27 mouse cellular contexts compared by ENCODE assay signal in genomic region chr11:72767716-72768115, GRCm38 (mm10). TPM values are rescaled to one million over a fixed set of nuclear protein-coding genes. Genes with fewer than 3 reads are reported as not detected.
DNase-seq lines count a peak whose midpoint lies in the region; ATAC-seq and TF ChIP-seq lines count a peak whose summit lies in the region.
"Had no signal": no experiment of that assay in that cellular context is flagged by ENCODE, and none has a peak within 500 bp of the region (broad histone marks: within the 10 kb centered on the region; RNA-seq: fewer than 3 reads in every experiment).

No protein-coding gene starts in this region.

- DNase-seq in lung, embryonic 14.5 days = peak; percentile 5
- DNase-seq in lung, postnatal 10 days = no peak
- peak; percentile 42 for DNase-seq in adrenal gland, postnatal 10 days
- DNase-seq in left cerebral cortex, postnatal 25 days (ENCODE audit: low spot score in 2 of 2) = no peak
- DNase-seq: B cell, adult 2 months; cerebellum, adult 11 months; cerebellum, adult 9-11 months; heart, adult 2 months; kidney, adult 11 months; kidney, postnatal 36 days; liver, embryonic 13.5 days; lung, adult 18-20 months; right cerebral cortex, postnatal 25 days; thymus, postnatal 14 days had no signal

- peaks cover 49% of the 10 kb centered on the region for H3K36me3 ChIP-seq in lung, embryonic 14.5 days (ENCODE audit: insufficient read depth)
- peaks cover 6% of the 10 kb centered on the region; the same call in 1 of the 2 replicates for H3K36me3 ChIP-seq in intestine, embryonic 15.5 days
- H3K36me3 ChIP-seq in stomach, embryonic 16.5 days (ENCODE audit: control insufficient read depth, insufficient read depth, low read length) = peaks cover 8% of the 10 kb centered on the region; the same call in 1 of the 2 replicates
- peaks cover 42% of the 10 kb centered on the region for H3K36me3 ChIP-seq in hindbrain, embryonic 12.5 days

- ATAC-seq in lung, embryonic 14.5 days (ENCODE audit: insufficient read depth) = no peak; the same call in 1 of the 2 replicates
- ATAC-seq in intestine, embryonic 15.5 days = no peak
- no peak for ATAC-seq in stomach, embryonic 16.5 days (ENCODE audit: insufficient read depth, low FRiP score)
- no peak for ATAC-seq in hindbrain, embryonic 12.5 days (ENCODE audit: low FRiP score)
- no peak for ATAC-seq in monocyte, adult 5-6 weeks (replicated peaks; ENCODE audit: insufficient number of reproducible peaks, low FRiP score, low TSS enrichment, poor library complexity, severe bottlenecking)
- ATAC-seq: activated CD4-positive, CD25-positive, alpha-beta regulatory T cell, adult 4 months; forebrain, embryonic 16.5 days had no signal

- H3K4me3 ChIP-seq in lung, embryonic 14.5 days (ENCODE audit: low read depth, low read length) = no peak overlapping the region
- no peak overlapping the region for H3K4me3 ChIP-seq in intestine, embryonic 15.5 days (replicated peaks)
- no peak overlapping the region for H3K4me3 ChIP-seq in stomach, embryonic 16.5 days (replicated peaks; ENCODE audit: low read length)
- no peak overlapping the region for H3K4me3 ChIP-seq in hindbrain, embryonic 12.5 days
- H3K4me3 ChIP-seq: erythroblast, embryonic 14.5 days; heart, adult 2 months; heart, embryonic 12.5 days; hindbrain, embryonic 15.5 days; layer of hippocampus, adult 2 months; left cerebral cortex, adult 2 months; liver, embryonic 13.5 days; megakaryocyte, embryonic 14.5 days; midbrain, embryonic 12.5 days had no signal

- H3K9ac ChIP-seq in lung, embryonic 14.5 days = no peak overlapping the region
- H3K9ac ChIP-seq in intestine, embryonic 15.5 days = no peak overlapping the region
- no peak overlapping the region for H3K9ac ChIP-seq in stomach, embryonic 16.5 days (ENCODE audit: low read length)
- H3K9ac ChIP-seq in hindbrain, embryonic 12.5 days = no peak overlapping the region
- H3K9ac ChIP-seq: heart, embryonic 12.5 days; hindbrain, embryonic 15.5 days; liver, embryonic 13.5 days; midbrain, embryonic 12.5 days had no signal

- H3K4me1 ChIP-seq in lung, embryonic 14.5 days (ENCODE audit: insufficient read depth) = no peaks in the 10 kb centered on the region
- H3K4me1 ChIP-seq in intestine, embryonic 15.5 days (replicated peaks) = 0 out of 2 replicates have a peak, but pooled peaks cover 4% of the 10 kb centered on the region
- no peaks in the 10 kb centered on the region; the same call in 1 of the 2 replicates for H3K4me1 ChIP-seq in stomach, embryonic 16.5 days (ENCODE audit: control insufficient read depth, insufficient read depth, low read length)
- H3K4me1 ChIP-seq in hindbrain, embryonic 12.5 days = no peaks in the 10 kb centered on the region
- H3K4me1 ChIP-seq: heart, embryonic 12.5 days; hindbrain, embryonic 15.5 days; liver, embryonic 13.5 days; megakaryocyte, embryonic 14.5 days; midbrain, embryonic 12.5 days had no signal

- no peak for TF ChIP-seq CTCF in lung, embryonic 14.5 days (IDR thresholded peaks at IDR 0.05; ENCODE audit: low read depth)

- intact Hi-C loops in left cerebral cortex, postnatal 25 days (cut with DNase I) = no loop called here

- peak overlapping the region; percentile 5; the same call in 1 of the 2 replicates for H3K27ac ChIP-seq in lung, embryonic 14.5 days (ENCODE audit: low read depth)
- H3K27ac ChIP-seq in intestine, embryonic 15.5 days = 0 out of 2 replicates have a peak overlapping the region, but pooled peaks have one; percentile 61
- H3K27ac ChIP-seq in stomach, embryonic 16.5 days (ENCODE audit: low read length) = peak overlapping the region; percentile 65
- H3K27ac ChIP-seq in hindbrain, embryonic 12.5 days = no peak overlapping the region
- H3K27ac ChIP-seq: heart, adult 2 months; hindbrain, embryonic 15.5 days; layer of hippocampus, adult 2 months; left cerebral cortex, adult 2 months; liver, embryonic 13.5 days; midbrain, embryonic 12.5 days had no signal

- H3K27me3 ChIP-seq in lung, embryonic 14.5 days (ENCODE audit: insufficient read depth, low read length) = no peaks in the 10 kb centered on the region
- H3K27me3 ChIP-seq in intestine, embryonic 15.5 days (replicated peaks) = no peaks in the 10 kb centered on the region
- no peaks in the 10 kb centered on the region for H3K27me3 ChIP-seq in stomach, embryonic 16.5 days (ENCODE audit: control insufficient read depth, insufficient read depth, low read length)
- H3K27me3 ChIP-seq in hindbrain, embryonic 12.5 days = no peaks in the 10 kb centered on the region
- H3K27me3 ChIP-seq: heart, embryonic 12.5 days; hindbrain, embryonic 15.5 days; liver, embryonic 13.5 days; megakaryocyte, embryonic 14.5 days; midbrain, embryonic 12.5 days had no signal

- H3K9me3 ChIP-seq in lung, embryonic 14.5 days (ENCODE audit: low read depth, low read length) = no peaks in the 10 kb centered on the region
- no peaks in the 10 kb centered on the region for H3K9me3 ChIP-seq in intestine, embryonic 15.5 days
- H3K9me3 ChIP-seq in stomach, embryonic 16.5 days (replicated peaks; ENCODE audit: control insufficient read depth, low read length) = no peaks in the 10 kb centered on the region
- no peaks in the 10 kb centered on the region for H3K9me3 ChIP-seq in hindbrain, embryonic 12.5 days (replicated peaks)
- H3K9me3 ChIP-seq: heart, embryonic 12.5 days; hindbrain, embryonic 15.5 days; liver, embryonic 13.5 days; megakaryocyte, embryonic 14.5 days; midbrain, embryonic 12.5 days had no signal

- WGBS in lung, embryonic 14.5 days = 77% methylated on average over 8 of the region's 8 CpGs
- WGBS in intestine, embryonic 15.5 days = 90% methylated on average over 8 of the region's 8 CpGs
- WGBS in stomach, embryonic 16.5 days = 80% methylated on average over 8 of the region's 8 CpGs
- WGBS in hindbrain, embryonic 12.5 days = 94% methylated on average over 8 of the region's 8 CpGs

- H3K4me2 ChIP-seq in lung, embryonic 14.5 days = no peak overlapping the region
- no peak overlapping the region for H3K4me2 ChIP-seq in intestine, embryonic 15.5 days (replicated peaks)
- no peak overlapping the region for H3K4me2 ChIP-seq in stomach, embryonic 16.5 days (ENCODE audit: low read depth, low read length)
- no peak overlapping the region for H3K4me2 ChIP-seq in hindbrain, embryonic 12.5 days (replicated peaks)
- H3K4me2 ChIP-seq: heart, embryonic 12.5 days; hindbrain, embryonic 15.5 days; liver, embryonic 13.5 days; midbrain, embryonic 12.5 days had no signal

RNA-seq across cellular contexts. Expression of gene Cyb5d2, which starts 28.2 kb away (rescaled TPM):
- polyA plus RNA-seq in lung, embryonic 14.5 days (2014; fragmentation: Nextera tagmentation; extraction: Ambion mirVana) = 4.3 and 4.7 TPM in 2 replicates
- total RNA-seq in adrenal gland, postnatal 10 days (2021) = 10 to 100 TPM; 11.4 to 16.0 TPM
- polyA plus RNA-seq in intestine, embryonic 15.5 days (2015; fragmentation: Nextera tagmentation; extraction: Ambion mirVana) = 4.1 and 4.8 TPM in 2 replicates
- 5.1 and 6.5 TPM in 2 replicates for polyA plus RNA-seq in stomach, embryonic 16.5 days (2015; fragmentation: Nextera tagmentation; extraction: Ambion mirVana)
- total RNA-seq in left cerebral cortex, postnatal 25 days (2021) = 10 to 100 TPM; 14.8 to 17.2 TPM
- 5.7 and 6.3 TPM in 2 replicates for polyA plus RNA-seq in hindbrain, embryonic 12.5 days (2016; fragmentation: Nextera tagmentation; extraction: Ambion mirVana)
- total RNA-seq in monocyte, adult 5-6 weeks (2017) = 5.4 to 6.6 TPM (median 6.4 TPM) in 3 replicates

RNA-seq across cellular contexts. Expression of gene Zzef1, which starts 28.3 kb away (rescaled TPM):
- polyA plus RNA-seq in lung, embryonic 14.5 days (2014; fragmentation: Nextera tagmentation; extraction: Ambion mirVana) = 12.2 and 12.6 TPM in 2 replicates
- 10 to 100 TPM; 26.4 to 39.9 TPM for total RNA-seq in adrenal gland, postnatal 10 days (2021)
- polyA plus RNA-seq in intestine, embryonic 15.5 days (2015; fragmentation: Nextera tagmentation; extraction: Ambion mirVana) = 10.5 and 12.6 TPM in 2 replicates
- polyA plus RNA-seq in stomach, embryonic 16.5 days (2015; fragmentation: Nextera tagmentation; extraction: Ambion mirVana) = 8.7 and 9.5 TPM in 2 replicates
- 10 to 100 TPM; 40.2 to 45.8 TPM for total RNA-seq in left cerebral cortex, postnatal 25 days (2021)
- 13.5 and 14.3 TPM in 2 replicates for polyA plus RNA-seq in hindbrain, embryonic 12.5 days (2016; fragmentation: Nextera tagmentation; extraction: Ambion mirVana)
- 87.3 to 90.8 TPM (median 90.0 TPM) in 3 replicates for total RNA-seq in monocyte, adult 5-6 weeks (2017)

Comparison
In these comparisons a context has a peak if more than half of its experiments do, and no peak if none do; other contexts are left out.
1. DNase-seq: peak in lung, embryonic 14.5 days (single experiment) and adrenal gland, postnatal 10 days (single experiment); none in lung, postnatal 10 days (single experiment) and left cerebral cortex, postnatal 25 days (0 of 2).